Mouse (Mus musculus): ENCODE results near the gene Nhsl2. TPM values are rescaled to one million over a fixed set of nuclear protein-coding genes. Genes with fewer than 3 reads are reported as not detected.

Nhsl2 gene
- polyA plus RNA-seq, 1 experiment from 2014 or later: 4.5 TPM

- H3K9ac ChIP-seq (replicated peaks; ENCODE audit: low read depth, low read length): peak overlapping the region; percentile 47; the same call in 1 of the 2 replicates
- peak overlapping the region; percentile 58 for H3K27ac ChIP-seq (ENCODE audit: low read depth, low read length)
- H3K4me2 ChIP-seq (ENCODE audit: low read depth, low read length): peak overlapping the region; percentile 55
- ATAC-seq (ENCODE audit: low read depth): peak; percentile 29
- 29% methylated on average over 2 of the region's 2 CpGs for WGBS
- H3K27me3 ChIP-seq (ENCODE audit: control insufficient read depth, insufficient read depth, low read length): no peaks in the 10 kb centered on the region
- no peaks in the 10 kb centered on the region for H3K36me3 ChIP-seq (ENCODE audit: control insufficient read depth, insufficient read depth, low read length)
- no peaks in the 10 kb centered on the region for H3K9me3 ChIP-seq (ENCODE audit: control insufficient read depth, low read length)
- peak overlapping the region; percentile 36 for H3K4me3 ChIP-seq (ENCODE audit: low read depth, low read length)
- H3K4me1 ChIP-seq (ENCODE audit: control insufficient read depth, insufficient read depth, low read length): no peaks in the 10 kb centered on the region
These were observed 222.3 kb downstream of the Nhsl2 start for GRCm38 (mm10) chrX:102071517-102071916.

GRCm38 (mm10) chrX:102073605-102074325 lies 224.6 kb downstream of the Nhsl2 start:
- H3K27me3 ChIP-seq (ENCODE audit: control insufficient read depth, insufficient read depth, low read length): no peaks in the 10 kb centered on the region
- no peaks in the 10 kb centered on the region for H3K36me3 ChIP-seq (ENCODE audit: control insufficient read depth, insufficient read depth, low read length)
- no peaks in the 10 kb centered on the region for H3K9me3 ChIP-seq (ENCODE audit: control insufficient read depth, low read length)
- no peak overlapping the region for H3K4me2 ChIP-seq (ENCODE audit: low read depth, low read length)
- H3K9ac ChIP-seq (replicated peaks; ENCODE audit: low read depth, low read length): no peak overlapping the region
- ATAC-seq (ENCODE audit: low read depth): no peak
- no peak overlapping the region for H3K27ac ChIP-seq (ENCODE audit: low read depth, low read length)
- 52% methylated on average over 14 of the region's 14 CpGs for WGBS
- H3K4me3 ChIP-seq (ENCODE audit: low read depth, low read length): no peak overlapping the region
- H3K4me1 ChIP-seq (ENCODE audit: control insufficient read depth, insufficient read depth, low read length): no peaks in the 10 kb centered on the region

GRCm38 (mm10) chrX:102074435-102074834 lies 225.2 kb downstream of the Nhsl2 start:
- WGBS: 44% methylated on average over 5 of the region's 5 CpGs
- no peak for ATAC-seq (ENCODE audit: low read depth)

GRCm38 (mm10) chrX:102075158-102075557 lies 226.0 kb downstream of the Nhsl2 start:
- Histone ChIP-seq H3K27ac (ENCODE audit: low read depth, low read length) (no peak overlapping the region), H3K9me3 (ENCODE audit: control insufficient read depth, low read length) (no peaks in the 10 kb centered on the region), H3K4me3 (ENCODE audit: low read depth, low read length) (no peak overlapping the region), H3K4me2 (ENCODE audit: low read depth, low read length) (no peak overlapping the region), H3K9ac (replicated peaks; ENCODE audit: low read depth, low read length) (no peak overlapping the region), H3K27me3 (ENCODE audit: control insufficient read depth, insufficient read depth, low read length) (no peaks in the 10 kb centered on the region), H3K36me3 (ENCODE audit: control insufficient read depth, insufficient read depth, low read length) (no peaks in the 10 kb centered on the region), H3K4me1 (ENCODE audit: control insufficient read depth, insufficient read depth, low read length) (no peaks in the 10 kb centered on the region)
- ATAC-seq (ENCODE audit: low read depth): no peak
- WGBS: 81% methylated on average over 4 of the region's 4 CpGs

More at GRCm38 (mm10) chrX:102074435-102074834, 225.2 kb downstream of the Nhsl2 start:
- no peaks in the 10 kb centered on the region for H3K4me1 ChIP-seq (ENCODE audit: control insufficient read depth, insufficient read depth, low read length)
- no peak overlapping the region for H3K9ac ChIP-seq (replicated peaks; ENCODE audit: low read depth, low read length)
- no peak overlapping the region for H3K4me2 ChIP-seq (ENCODE audit: low read depth, low read length)
- no peak overlapping the region for H3K4me3 ChIP-seq (ENCODE audit: low read depth, low read length)
- no peaks in the 10 kb centered on the region for H3K9me3 ChIP-seq (ENCODE audit: control insufficient read depth, low read length)
- H3K36me3 ChIP-seq (ENCODE audit: control insufficient read depth, insufficient read depth, low read length): no peaks in the 10 kb centered on the region
- H3K27me3 ChIP-seq (ENCODE audit: control insufficient read depth, insufficient read depth, low read length): no peaks in the 10 kb centered on the region
- no peak overlapping the region for H3K27ac ChIP-seq (ENCODE audit: low read depth, low read length)

- no peak for ATAC-seq (ENCODE audit: low read depth)
- no peaks in the 10 kb centered on the region for H3K27me3 ChIP-seq (ENCODE audit: control insufficient read depth, insufficient read depth, low read length)
- no peak overlapping the region for H3K9ac ChIP-seq (replicated peaks; ENCODE audit: low read depth, low read length)
- 0 out of 2 replicates have a peak, but pooled peaks cover under 1% of the 10 kb centered on the region for H3K4me1 ChIP-seq (ENCODE audit: control insufficient read depth, insufficient read depth, low read length)
- 85% methylated on average over 7 of the region's 7 CpGs for WGBS
- H3K27ac ChIP-seq (ENCODE audit: low read depth, low read length): no peak overlapping the region
- no peak overlapping the region for H3K4me3 ChIP-seq (ENCODE audit: low read depth, low read length)
- no peaks in the 10 kb centered on the region for H3K9me3 ChIP-seq (ENCODE audit: control insufficient read depth, low read length)
- no peaks in the 10 kb centered on the region for H3K36me3 ChIP-seq (ENCODE audit: control insufficient read depth, insufficient read depth, low read length)
- H3K4me2 ChIP-seq (ENCODE audit: low read depth, low read length): no peak overlapping the region
These were observed 227.9 kb downstream of the Nhsl2 start for GRCm38 (mm10) chrX:102076886-102077765.

GRCm38 (mm10) chrX:102081076-102081475 lies 231.9 kb downstream of the Nhsl2 start:
- H3K4me2 ChIP-seq (ENCODE audit: low read depth, low read length): no peak overlapping the region
- 0 out of 2 replicates have a peak, but pooled peaks cover 6% of the 10 kb centered on the region for H3K4me1 ChIP-seq (ENCODE audit: control insufficient read depth, insufficient read depth, low read length)
- peak; percentile 21; the same call in 1 of the 2 replicates for ATAC-seq (ENCODE audit: low read depth)
- no peaks in the 10 kb centered on the region for H3K36me3 ChIP-seq (ENCODE audit: control insufficient read depth, insufficient read depth, low read length)
- H3K9ac ChIP-seq (replicated peaks; ENCODE audit: low read depth, low read length): no peak overlapping the region
- no peaks in the 10 kb centered on the region for H3K27me3 ChIP-seq (ENCODE audit: control insufficient read depth, insufficient read depth, low read length)
- WGBS: 35% methylated on average over 10 of the region's 10 CpGs
- peak overlapping the region; percentile 70; the same call in 1 of the 2 replicates for H3K27ac ChIP-seq (ENCODE audit: low read depth, low read length)
- H3K4me3 ChIP-seq (ENCODE audit: low read depth, low read length): no peak overlapping the region
- no peaks in the 10 kb centered on the region for H3K9me3 ChIP-seq (ENCODE audit: control insufficient read depth, low read length)

GRCm38 (mm10) chrX:102081573-102082279 lies 232.5 kb downstream of the Nhsl2 start:
- ATAC-seq (ENCODE audit: low read depth): peak; percentile 95
- Histone ChIP-seq H3K27ac (ENCODE audit: low read depth, low read length) (peak overlapping the region; percentile 73), H3K36me3 (ENCODE audit: control insufficient read depth, insufficient read depth, low read length) (no peaks in the 10 kb centered on the region), H3K27me3 (ENCODE audit: control insufficient read depth, insufficient read depth, low read length) (no peaks in the 10 kb centered on the region), H3K4me1 (ENCODE audit: control insufficient read depth, insufficient read depth, low read length) (0 out of 2 replicates have a peak, but pooled peaks cover 6% of the 10 kb centered on the region), H3K4me2 (ENCODE audit: low read depth, low read length) (no peak overlapping the region), H3K9me3 (ENCODE audit: control insufficient read depth, low read length) (no peaks in the 10 kb centered on the region), H3K9ac (replicated peaks; ENCODE audit: low read depth, low read length) (no peak overlapping the region), H3K4me3 (ENCODE audit: low read depth, low read length) (no peak overlapping the region)
- WGBS: 24% methylated on average over 7 of the region's 7 CpGs

- no peak overlapping the region for H3K4me2 ChIP-seq (ENCODE audit: low read depth, low read length)
- H3K9me3 ChIP-seq (ENCODE audit: control insufficient read depth, low read length): no peaks in the 10 kb centered on the region
- H3K27ac ChIP-seq (ENCODE audit: low read depth, low read length): peak overlapping the region; percentile 73
- no peak overlapping the region for H3K4me3 ChIP-seq (ENCODE audit: low read depth, low read length)
- no peak for ATAC-seq (ENCODE audit: low read depth)
- H3K36me3 ChIP-seq (ENCODE audit: control insufficient read depth, insufficient read depth, low read length): no peaks in the 10 kb centered on the region
- no peaks in the 10 kb centered on the region for H3K27me3 ChIP-seq (ENCODE audit: control insufficient read depth, insufficient read depth, low read length)
- 0 out of 2 replicates have a peak, but pooled peaks cover 6% of the 10 kb centered on the region for H3K4me1 ChIP-seq (ENCODE audit: control insufficient read depth, insufficient read depth, low read length)
- WGBS: 27% methylated on average over 5 of the region's 5 CpGs
- H3K9ac ChIP-seq (replicated peaks; ENCODE audit: low read depth, low read length): no peak overlapping the region
These were observed 233.2 kb downstream of the Nhsl2 start for GRCm38 (mm10) chrX:102082340-102082739.

Measured in neural tube, embryonic 14.5 days (tissue).